Mouse (Mus musculus): Measurements from ENCODE around the gene Baz2b.
"Not testable (repeated sequence)": the region's sequence is repeated elsewhere in the genome, so short reads cannot be mapped to it uniquely, and the experiment has no call there.

The Baz2b gene

DNA sequence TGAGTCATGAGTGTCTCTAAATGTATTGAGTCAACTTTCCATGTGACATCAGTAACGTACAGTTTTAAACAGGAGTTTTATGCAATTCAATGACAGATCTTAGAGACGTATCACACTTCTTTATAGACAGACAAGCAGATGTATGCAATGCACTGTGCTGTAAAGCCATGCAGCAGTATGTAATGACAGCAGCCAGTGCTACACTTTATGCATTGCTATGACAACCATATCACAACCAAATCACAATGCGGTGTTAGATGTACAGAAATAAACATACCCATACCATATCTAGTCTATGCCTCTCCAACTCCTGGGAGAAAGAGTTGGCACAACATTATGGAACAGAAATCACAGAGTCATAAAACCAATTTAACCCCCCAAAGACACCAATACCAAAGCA lies 276.5 kb downstream of the Baz2b start:
- DNase-seq, result no peak

DNA sequence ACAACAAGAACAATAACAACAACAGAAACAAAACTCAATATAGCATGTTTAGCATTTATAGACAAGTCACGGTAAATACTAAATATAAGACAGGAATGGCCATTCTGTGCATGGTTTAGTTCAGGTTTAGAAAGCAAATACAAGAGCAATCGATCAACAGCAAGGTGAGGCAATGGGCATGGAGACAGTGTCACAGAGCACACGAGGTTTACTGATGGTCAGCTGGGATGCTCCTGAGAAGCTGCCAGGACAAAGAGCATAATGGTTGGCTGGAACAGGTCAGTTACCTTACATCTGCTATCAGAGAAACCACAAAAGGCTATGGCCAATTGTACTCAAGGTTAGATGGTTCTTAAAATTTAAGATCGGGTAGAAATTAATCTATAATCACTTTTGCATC lies 277.4 kb downstream of the Baz2b start:
- no peak for DNase-seq

DNA sequence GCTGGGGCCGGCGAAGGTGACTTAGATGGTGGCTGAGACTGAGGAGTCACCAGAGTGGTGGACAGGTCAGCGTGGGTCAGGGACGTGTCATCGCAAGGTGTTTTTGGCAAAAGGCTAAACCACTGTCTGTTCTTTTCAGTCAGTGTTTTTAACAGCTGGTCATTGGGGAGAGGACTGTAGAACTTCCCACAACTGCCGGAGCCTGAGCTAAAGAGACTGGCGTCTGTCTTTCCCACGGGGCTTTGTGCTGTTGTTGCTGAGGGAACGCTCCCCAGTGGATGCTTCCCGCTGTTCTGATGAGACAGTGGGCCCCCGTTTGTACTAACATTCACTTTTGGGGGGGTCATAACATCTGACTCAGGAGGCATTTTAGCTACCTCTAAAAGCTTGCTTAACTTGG lies 296.0 kb downstream of the Baz2b start:
- DNase-seq, result no peak

DNA sequence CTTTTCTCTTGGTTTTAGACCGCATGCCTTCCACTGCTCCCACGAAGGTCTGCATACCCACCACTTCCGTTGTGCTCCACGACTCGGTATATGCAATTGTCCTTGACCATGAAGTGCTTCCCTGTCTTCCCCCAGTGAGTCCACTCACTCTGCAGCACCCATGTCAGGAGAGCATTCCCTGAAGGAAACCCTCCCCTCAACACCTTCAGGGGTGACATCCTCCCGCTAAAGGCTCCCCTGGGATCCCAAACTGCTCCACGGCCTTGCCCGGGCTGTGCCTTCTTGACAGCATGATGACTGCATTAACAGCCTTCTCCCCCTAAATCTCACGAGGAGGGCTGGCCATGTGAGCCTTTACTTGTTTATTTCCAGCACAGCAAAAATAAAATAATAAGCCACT lies 301.6 kb downstream of the Baz2b start:
- DNase-seq, result no peak

DNA sequence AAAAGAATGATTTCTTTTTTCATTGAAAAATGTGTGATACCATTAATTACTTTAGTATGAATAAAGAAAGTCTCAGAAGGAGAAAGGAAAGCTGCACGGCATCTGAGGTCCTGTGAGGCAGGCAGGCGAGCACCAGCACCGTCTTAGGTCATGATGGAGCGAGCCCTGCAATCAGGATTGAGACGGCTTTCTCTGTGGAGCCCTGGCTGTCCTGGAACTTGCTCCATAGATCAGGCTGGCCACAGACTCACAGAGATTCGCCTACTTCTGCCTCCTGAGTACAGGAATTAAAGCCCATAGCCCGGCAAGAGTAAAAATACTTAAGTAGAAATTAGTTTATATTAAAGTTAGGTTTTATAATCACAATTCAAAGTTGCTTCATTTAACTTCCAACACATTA lies 305.6 kb downstream of the Baz2b start:
- no peak for DNase-seq

DNA sequence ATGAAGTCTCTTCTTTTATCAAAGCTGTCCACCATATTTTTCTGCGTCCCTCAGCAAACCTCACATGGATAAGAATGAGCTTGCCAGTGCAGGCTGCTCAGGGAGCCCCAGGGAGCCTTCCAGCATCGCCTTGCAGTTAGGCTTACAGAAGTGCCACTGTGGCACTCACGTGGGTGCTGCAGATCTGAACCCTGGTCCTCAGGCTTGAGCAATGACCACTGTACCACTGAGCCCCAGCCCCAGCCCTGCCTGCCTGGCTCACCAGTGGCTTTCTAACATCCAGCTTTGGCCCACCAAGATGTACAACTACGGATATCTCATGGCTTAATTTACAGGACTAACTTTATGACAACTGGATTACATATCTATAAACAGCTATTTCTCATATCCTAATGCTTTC lies 311.0 kb downstream of the Baz2b start:
- no peak for DNase-seq

DNA sequence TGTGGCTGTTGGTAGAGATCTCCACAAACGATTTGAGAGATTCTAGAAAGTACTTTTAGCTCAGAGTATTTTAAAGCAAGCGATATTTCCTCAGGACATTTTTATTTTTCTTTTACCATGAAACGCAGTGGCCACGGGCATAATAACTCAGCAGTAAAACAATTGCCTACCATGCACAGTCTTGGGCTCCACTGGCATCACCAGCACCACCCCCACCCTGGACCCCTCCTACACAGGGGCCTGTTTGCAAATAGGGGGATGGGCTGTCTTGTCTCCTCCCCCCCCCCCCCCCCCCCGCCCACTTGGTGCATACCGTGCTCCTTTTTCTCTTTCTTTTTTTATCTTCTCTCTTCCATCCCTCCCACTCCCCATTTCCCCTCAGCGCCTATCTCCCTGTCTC lies 311.5 kb downstream of the Baz2b start:
- no peak for DNase-seq

DNA sequence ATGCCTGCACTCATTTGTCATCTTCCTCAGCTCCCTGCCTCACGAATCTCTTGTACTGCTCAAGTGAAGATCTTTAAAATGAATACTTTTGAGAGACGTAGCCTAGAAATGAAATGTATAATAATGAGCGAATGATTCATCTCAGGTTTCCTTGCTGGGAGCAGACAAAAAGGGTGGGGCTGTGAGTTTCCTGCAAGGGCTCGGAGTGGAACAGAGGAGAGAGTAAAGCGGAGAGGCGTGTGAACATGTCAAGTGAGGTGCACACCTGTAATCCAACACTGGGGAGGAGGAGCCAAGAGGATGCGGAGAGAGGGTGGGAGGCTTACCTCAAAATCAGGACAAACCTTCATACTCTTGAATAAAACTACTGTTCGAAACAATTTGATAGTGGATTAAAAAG lies 312.8 kb downstream of the Baz2b start:
- DNase-seq, result no peak

DNA sequence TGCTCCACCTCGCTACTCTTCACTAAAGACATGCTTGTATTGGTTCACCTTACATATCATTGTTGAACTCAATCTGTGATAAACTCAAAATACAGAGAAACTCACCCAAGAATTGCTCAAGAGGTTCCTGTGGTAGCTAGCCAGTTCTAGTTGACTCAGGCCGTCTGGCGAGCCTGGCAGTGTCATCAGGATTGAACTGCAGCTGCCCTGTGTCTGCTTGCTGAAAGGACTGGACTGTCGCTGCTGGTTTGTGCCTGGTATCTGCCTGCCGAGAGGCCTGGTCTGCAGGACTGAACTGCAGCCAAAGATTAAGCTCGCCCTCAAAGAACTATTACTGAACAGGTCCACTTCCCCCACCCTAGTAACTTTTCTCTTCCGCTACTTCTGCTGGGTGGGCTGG lies 313.2 kb downstream of the Baz2b start:
- no peak for DNase-seq

DNA sequence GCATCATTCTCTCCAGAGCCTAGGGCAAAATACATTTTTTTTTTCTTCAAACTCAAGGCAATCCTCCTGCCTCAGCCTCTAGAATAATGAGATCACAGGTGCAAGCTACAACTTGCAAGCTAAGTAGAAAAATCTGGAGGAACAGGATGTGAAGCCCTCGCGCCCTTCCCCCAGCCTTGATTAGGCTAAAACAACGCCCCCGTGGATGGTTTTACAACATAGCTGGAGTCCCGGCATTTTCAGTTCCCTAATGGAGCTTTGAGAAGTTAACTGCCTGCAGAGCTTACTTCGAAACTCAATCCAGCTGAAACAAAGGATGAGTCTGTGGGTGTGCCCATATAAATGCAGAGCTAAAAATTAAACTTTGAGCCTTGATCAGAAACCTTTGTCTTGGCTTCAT lies 319.9 kb downstream of the Baz2b start:
- no peak for DNase-seq

DNA sequence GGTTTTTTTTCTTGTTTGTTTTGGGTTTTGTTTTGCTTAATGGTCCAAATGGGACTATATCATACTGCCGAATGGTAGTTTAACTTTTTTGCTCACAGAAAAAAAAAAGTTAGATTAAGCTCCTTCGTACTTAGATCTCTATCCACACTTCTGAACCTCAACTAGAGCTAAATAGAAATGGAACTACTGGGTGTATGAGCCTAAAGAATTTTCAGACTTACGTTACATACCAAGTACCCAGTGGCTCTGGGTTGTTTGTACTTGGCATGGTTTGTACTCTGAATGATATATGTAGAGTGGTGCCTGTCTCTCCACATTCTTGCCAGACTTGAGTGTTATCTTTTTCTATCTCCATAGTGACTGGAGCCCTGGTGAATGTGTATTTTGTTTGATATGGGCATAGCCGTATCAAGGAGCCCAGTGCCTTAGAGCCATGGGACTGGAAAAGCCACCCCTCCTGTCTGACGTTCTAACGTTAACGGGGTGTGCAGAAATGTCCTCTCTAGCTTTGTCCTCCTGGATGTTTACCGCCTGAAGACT lies 326.8 kb downstream of the Baz2b start:
- DNase-seq, result no peak

DNA sequence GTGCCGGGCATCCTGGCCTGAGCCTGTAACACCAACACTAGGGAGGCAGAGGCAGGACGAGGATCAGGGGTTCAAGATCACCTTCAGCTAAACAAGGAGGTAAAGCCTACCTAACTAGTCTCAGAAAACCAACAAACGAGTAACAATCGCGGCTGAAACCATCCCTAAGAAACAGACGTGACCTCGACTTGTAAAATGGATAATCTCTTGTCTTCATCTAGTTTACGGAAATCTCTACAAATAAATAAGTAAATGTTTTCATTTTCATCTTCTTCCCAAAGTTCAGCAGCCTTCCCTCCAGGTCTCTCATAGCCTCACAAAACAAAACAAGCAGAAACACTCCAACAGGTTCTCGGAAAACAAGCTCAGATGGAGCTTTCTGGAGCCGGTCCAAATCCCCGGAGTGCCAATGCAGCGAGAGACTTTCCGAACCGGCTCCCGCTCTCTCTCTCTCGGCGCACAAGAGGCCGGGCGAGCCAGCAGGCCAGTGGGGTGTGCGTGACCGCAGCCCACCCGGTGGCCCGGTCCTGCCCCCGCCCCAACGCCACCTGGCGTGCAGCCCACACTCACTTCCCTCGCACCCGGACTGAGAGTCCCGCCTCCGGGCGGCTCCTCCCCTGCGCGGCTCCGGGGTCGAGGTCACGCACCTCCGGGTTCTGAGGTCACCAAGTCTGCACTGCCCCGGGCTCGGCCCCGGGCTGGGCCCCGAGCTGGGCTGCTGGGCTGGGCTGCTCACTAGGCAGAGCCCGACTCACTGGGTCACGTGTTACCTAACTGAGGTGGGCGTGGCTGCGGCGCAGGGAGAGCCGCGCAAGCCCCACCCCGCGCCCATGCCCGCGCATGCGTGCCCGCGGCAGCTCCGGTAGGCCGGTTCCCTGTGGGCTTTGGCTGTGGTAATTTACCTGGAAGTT lies 327.6 kb downstream of the Baz2b start, which contains the start of gene Wdsub1:
Wdsub1 (minus strand) TSS at position 761 of the 911 bp plus-strand sequence.
- DNase-seq, result peak; percentile 92

DNA sequence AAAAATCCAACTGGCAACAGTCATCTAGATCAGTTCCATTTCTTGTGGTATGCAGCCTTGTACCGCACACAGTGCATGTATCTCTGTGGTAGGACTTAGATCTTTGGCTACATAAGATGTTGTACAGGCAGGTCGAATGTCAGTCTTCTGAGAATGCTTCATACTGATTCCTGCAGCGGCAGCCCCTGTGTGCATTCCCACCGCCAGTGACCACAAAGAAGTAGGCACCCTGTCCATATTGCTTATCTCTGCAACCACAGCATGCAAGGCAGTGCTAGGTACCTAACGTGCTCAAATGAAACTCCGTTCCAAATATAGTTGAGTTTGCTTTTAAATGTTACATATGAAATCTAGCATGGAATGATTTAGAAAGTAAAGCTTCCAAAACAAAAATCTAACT lies 328.2 kb downstream of the Baz2b start:
- peak in 1 of 2 experiments; percentile 3 for DNase-seq

DNA sequence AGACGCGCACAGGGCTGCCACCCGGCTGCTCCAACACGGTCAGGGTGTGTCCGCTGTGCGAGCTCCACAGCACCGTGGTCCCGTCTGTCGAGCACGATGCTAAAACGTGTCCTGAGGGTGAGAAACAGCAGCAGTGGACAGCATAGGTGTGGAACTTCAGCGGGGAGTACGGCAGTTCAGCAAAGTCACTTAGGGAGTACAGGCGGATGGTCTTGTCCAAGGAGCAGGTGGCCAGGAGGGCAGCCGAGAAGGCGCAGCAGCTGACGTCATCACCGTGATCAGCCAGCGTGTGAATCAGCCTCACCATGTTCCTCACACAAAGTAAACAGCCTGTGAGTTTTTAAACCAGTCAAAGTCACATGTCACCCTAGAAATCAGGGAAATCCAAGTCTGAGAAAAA lies 331.4 kb downstream of the Baz2b start:
- DNase-seq, result no peak

DNA sequence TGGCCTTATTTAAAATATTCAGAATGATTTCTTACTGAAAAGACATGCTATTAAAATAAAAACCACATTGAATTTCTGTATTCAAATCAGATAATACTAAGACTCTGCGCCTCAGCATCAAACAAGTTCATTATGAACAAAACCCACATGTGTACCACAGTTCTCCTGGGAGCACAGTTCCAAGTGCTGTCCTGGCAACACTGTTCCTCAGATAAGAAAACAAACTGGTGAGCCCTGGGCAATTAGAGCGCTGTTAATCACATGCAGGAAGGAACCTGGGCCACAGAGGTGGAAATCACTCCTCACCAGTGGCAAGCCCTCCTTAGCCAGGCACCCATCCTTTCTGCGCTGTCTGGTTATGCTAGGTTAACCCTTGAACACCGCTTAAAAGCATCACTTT lies 332.3 kb downstream of the Baz2b start:
- no peak for DNase-seq

DNA sequence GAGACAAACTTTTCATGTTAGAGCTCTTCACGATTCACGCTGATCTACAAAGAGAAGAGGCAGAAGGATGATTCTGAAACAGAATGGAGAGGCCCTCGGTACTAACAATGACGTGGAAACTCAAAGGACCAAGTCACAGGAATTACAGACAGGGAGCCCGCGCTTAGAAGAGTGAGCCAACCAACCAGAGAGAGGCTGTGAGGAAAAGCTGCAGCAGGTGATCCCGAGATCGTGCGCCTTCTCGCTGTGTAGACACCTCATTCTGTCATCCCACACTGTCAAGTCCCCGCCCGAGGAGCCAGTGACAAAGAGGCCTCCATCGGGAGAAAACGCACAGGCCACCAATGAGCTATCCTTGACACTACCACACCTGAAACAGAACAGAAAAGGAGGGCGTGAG lies 333.2 kb downstream of the Baz2b start:
- DNase-seq, result no peak

DNA sequence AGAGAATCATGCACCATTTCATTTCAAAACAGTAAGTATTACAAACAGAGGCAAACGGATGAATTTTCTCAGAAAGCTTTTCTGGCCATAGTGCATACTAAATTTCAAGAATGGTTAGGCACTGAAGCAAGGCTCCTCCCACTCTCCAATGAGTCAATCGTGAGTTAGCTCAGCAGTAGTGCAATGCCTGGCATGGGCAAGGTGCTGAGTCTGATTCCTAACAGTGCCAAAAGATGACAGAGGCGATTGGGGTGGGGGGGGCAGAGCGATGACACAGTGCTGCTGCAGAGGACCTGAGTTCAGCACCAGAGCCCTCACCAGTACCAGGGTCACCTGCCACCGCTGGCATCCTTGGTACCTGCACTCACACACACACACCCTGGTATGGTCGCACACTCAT lies 339.1 kb downstream of the Baz2b start:
- no peak for DNase-seq

DNA sequence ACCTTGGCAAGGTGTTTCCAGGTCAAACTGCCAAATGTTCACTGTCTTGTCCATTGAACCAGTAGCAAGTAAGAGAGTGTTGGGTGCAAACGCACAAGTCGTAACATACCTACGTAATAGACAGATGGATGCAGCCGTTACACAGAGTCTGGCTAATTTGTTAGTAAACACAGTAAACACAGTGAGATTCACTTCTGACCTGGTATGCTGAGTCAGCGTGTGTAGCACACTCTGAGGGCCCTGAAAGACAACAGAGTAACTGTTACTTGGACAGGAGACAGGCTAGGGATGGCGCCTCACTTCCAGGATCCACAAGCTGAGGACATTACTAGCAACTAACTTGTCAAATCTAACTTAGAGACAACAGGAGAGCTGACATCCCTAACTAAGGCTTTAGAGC lies 347.0 kb downstream of the Baz2b start:
- no peak for DNase-seq

DNA sequence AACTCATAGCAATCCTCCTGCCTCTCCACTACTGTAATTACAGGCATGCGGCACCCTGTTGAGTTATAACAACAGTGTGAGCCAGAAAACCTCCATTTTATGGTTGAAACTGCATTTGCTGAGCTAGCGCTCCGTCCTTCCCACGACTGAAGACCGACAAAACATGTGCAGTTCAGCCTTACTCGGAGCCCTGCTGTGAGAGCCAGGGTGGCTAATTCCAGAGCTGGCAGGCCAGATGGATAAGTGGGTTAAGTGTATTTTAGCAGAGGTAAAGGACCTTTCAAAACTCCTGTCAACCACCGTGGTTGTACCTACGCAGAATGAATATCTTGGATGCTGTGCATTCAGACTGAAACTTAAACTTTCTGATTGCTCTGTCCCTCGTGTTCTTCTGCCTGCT lies 355.3 kb downstream of the Baz2b start:
- no peak for DNase-seq

DNA sequence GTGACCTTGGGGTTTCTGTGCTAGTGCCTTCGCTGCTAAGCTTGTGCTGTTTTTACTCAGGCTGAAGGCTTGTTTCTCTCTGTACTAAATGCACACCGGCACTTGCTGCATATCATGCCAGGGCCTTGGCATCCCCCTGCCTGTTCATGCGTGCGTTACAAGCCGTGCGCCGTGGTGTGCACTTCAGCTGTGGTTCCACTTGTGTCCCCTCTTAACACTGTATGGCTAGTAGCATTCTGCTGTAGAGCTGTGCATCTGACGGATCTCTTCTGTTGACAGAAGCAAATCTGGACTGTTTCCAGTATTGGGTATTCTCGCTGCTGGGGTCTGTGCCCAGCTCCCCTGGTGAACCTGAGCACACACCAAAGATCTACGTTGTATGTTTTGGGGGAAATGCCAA lies 356.1 kb downstream of the Baz2b start:
- DNase-seq, result no peak

DNA sequence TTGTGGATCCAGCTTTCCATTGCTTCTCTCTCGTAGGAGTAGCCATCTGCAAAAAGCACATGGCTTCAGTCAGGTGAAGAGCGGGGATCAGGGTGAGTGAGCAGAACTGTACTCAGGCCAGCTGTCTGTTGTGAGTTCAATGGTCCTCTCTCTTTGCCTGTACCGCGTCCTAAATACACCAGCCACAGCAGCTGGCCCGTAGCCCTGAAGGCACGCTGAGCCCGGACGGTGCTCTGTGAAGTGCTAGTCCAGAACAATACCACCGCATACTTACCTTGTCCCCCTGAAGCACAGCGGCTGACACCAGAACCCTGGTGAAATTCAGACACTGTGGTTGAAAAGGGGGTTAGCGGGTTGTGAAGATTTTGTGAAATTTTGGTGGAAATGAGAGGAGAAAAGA lies 356.7 kb downstream of the Baz2b start:
- no peak for DNase-seq

DNA sequence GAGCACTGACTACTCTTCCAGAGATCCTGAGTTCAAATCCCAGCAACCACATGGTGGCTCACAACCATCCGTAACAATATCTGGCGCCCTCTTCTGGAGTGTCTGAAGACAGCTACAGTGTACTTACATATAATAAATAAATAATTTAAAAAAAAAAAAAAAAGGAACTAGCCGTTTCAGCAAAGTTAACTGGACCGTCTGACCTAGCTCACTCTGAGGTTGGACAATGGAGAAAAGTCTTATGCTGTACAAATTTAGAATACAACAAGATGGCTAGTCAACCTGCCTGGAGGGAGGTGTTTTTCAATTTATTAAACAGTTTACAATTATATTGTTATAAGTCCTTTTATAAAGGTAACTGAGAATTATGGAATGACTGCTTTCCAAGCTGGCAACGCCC lies 357.8 kb downstream of the Baz2b start:
- not testable (repeated sequence) for DNase-seq

Data from B cell, adult 2 months (primary cell).